Mouse (Mus musculus): ENCODE measurements around the gene Ralgapa2.

Ralgapa2 gene

DNA sequence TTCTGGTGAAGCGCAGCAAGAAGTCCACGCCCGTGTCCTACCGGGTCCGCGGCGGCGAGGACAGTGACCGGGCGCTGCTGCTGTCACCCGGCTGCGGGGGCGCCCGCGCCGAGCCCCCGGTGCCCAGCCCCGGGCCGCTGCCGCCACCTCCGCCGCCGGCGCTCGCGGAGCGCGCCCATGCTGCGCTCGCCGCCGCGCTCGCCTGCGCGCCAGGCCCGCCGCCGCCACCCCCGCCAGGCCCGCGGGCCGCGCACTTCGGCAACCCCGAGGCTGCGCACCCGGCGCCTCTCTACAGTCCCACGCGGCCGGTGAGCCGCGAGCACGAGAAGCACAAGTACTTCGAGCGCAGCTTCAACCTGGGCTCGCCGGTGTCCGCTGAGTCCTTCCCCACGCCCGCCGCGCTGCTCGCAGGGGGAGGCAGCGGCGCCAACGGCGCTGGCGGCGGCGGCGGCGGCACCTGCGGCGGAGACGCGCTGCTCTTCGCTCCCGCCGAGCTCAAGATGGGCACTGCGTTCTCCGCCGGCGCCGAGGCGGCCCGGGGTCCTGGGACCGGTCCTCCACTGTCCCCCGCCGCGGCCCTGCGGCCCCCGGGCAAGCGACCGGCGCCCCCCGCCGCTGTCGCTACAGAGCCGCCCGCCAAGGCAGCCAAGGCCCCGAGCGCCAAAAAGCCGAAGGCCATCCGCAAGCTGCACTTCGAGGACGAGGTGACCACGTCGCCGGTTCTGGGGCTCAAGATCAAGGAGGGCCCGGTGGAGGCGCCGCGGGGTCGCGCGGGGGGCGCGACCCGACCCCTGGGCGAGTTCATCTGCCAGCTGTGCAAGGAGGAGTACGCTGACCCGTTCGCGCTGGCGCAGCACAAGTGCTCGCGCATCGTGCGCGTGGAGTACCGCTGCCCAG is 289.6 kb downstream of the Ralgapa2 start:
- in situ Hi-C loops (cut with MboI) = no loop called here

DNA sequence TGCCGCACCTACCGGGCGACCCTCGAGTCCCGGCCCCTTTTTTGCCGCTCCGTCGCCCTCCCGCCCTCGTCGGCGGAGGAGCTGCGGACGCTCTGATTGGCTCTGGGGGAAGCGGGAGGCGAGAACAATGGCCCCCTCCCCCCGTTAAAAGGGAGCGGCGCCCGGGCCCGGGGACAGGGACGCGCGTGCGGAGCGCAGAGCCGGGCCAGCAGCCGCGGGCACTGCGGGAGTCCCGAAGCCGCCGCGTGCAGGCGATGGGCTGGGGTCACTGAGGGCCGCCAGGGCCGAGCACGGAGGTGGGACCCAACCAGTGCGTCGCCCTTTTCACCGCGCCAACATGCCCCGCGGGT is 290.2 kb downstream of the Ralgapa2 start:
- in situ Hi-C loops (cut with MboI) = no loop called here

DNA sequence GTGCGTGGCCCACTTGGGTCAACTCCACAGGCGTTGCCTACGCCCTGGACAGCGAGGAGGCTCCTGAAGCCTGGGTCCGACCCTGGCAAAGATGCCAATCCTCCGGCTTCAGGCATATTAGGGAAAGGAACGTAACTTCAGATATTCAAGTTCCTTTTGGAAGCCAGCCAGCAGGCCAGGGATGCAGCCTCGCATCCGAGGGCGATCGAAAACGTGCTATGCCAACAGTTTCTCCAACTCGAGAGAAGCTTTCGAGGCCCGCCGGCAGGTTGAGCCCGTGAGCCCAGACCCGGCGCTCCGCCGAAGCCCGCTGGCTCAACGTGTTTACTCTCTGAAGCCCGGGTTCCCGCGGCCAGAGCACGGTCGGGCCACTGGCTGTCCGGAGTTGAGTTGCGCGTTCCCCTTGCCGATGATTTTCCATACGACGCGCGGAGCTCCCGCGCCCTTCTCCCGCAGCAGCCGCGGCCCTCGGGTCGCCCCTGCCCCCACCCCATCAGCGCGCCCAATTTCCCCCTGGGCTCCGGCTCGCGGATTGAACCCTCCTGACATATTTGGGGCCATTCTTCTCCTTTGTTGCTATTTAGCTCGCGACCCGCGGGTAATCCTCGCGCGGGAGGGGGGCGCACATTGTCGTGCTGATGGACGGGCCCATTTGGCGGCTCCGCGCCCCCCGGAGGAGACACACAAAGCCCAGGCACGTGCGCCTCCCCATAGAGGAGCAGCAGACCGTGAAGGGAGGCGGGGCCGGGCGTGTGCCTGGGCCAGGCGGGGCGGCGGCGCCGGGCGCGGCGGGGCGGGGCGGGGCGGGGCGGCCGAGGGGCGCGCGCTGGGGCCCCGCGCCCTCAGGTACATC is 290.8 kb downstream of the Ralgapa2 start, which contains the start of gene Insm1:
Gene Insm1, plus strand, starts transcription at position 846 of the 853 bp plus-strand sequence.
- in situ Hi-C loops (cut with MboI) = no loop called here

DNA sequence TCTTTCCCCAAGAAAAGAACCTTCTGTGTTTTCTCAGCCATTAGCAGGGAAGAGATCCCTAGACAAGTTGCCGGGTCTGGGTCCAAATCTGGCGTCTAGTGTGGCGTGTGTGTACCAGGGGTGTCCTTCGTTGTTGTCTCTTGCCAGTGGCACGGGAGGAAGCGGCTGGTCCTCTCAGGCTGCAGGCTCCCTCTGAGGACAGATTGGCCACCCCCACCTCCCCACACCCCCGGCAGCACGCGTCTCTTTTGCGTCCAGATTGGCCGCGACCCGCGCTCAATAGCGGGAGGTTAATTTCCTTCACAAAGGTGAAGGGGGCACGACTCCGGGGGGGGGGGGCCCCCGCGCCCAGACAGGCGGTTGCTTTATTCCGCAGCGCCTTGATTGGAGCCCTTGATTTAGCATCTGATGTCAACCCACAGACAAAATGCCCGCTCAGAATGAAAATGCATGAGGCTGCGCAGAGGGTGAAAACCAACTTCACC is 291.5 kb downstream of the Ralgapa2 start:
- in situ Hi-C loops (cut with MboI) = no loop called here

DNA sequence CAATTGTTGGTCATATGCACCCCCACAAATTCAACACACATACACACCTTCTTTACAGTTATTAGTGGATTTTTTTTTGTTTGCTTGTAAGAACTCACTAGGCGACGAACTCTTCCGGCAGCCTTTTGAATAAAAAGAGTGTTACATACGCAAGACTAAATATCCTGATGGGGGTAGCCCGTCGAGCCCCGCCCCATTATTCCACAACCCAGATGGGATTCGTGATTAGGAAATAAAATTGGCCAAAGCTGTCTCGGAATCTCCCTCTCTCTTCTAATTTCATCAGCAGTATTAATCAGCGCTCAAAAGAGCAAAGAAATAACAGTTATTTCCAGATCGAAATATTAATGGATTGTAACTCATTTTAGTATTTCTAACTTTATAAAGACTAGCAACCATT is 292.4 kb downstream of the Ralgapa2 start:
- in situ Hi-C loops (cut with MboI) = no loop called here

GRCm38 (mm10) chr2:146218881-146219535 is 293.1 kb downstream of the Ralgapa2 start:
- in situ Hi-C loops (cut with MboI) = no loop called here

- in situ Hi-C loops (cut with MboI) = no loop called here
These were observed 293.9 kb downstream of the Ralgapa2 start for GRCm38 (mm10) chr2:146218161-146218691.

DNA sequence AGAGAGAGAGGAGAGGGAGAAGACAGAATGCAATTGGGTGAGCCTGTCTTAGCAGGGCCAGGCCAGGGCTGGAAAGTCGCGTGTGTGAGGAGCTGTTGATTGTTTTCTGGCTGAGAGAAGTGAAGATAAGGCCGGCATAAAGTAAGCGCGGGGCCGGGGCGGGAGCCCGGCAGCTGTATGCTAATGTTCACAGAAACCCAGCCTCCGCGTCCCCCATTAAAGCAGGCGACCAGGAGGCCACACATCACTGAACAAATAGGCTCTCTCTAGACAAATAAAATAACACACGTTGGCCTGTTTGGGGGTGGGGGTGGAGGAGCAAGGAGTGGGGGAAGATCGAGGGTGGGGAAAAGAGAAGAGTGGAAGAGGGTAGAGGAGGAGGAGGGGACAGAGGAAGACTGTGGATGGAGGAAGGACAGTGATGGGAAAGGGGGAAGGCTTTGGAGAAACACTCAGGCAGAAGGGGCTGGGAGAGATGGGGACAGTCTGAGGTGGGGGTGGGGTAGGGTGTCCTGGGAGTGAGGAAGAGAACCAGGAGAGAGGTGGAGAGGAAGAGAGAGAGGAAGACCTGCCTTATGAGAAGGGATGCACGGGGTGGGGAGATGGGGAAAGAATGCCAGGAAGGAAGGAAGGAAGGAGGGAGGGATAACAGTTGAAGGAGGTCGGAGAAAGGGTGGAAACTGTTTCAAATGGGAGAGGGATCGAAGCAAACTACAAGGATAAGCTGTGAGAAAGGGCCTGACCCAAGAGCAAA is 294.7 kb downstream of the Ralgapa2 start:
- in situ Hi-C loops (cut with MboI) = no loop called here

- in situ Hi-C loops (cut with MboI) = no loop called here
These were observed 295.8 kb downstream of the Ralgapa2 start for GRCm38 (mm10) chr2:146216111-146217064.

GRCm38 (mm10) chr2:146214715-146215114 is 297.4 kb downstream of the Ralgapa2 start:
- in situ Hi-C loops (cut with MboI) = no loop called here

DNA sequence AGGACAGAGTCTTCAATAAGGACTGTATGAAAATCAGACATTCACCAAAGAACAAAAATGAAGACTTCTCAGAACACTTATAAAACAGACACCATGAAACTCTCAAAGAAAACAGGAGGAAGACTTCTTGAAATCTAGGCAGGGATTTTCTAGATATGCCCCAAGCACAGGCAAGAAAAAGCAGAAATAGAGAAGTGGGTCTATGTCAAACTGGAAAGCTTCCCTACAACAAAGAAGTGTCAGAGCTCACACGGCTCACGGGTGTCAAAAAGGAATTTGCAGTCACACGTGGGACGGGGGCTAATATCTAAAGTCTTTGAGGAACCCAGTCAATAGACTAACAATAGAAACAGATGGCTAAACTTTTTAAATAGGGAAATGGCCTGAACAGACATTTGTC is 301.2 kb downstream of the Ralgapa2 start:
- in situ Hi-C loops (cut with MboI) = no loop called here

DNA sequence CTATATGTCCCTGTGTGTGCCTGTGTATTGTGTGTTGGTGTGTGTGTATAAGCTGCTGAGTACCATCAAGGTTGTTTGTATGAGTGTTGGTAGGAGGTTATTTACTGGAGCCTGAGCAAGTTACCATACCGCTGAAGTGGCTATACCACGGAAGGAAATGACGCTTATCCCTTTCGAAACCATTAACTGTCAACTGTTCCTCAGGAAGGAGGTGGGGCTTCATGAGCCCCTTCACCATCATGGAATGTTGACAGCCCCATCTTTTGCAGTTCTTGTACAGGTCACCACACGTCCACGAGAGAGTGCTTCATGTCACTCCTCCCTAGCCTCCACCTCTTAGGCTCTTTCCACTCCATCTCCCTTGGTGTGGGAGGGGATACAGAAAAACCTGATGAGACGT is 314.2 kb downstream of the Ralgapa2 start:
- in situ Hi-C loops (cut with MboI) = no loop called here

- in situ Hi-C loops (cut with MboI) = no loop called here
These were observed 316.0 kb downstream of the Ralgapa2 start for GRCm38 (mm10) chr2:146196126-146196525.
